Mouse (Mus musculus) MEL (cell line): ENCODE results near the gene Urb2.

Experiments used
- CTCF ChIP-seq, 3 experiments: IDR thresholded peaks in 2 of 3; conservative IDR thresholded peaks in 1 of 3; 2 replicates each; pipeline ENCODE4 v1.5.1; 2011 to 2012; ENCODE audit warnings: low read length in 3 of 3, low read depth in 2 of 3, mild to moderate bottlenecking in 2 of 3, improper control_type of control experiment in 1 of 3, inconsistent platforms in 1 of 3, mixed read lengths in 1 of 3, moderate library complexity in 1 of 3; ENCODE audit not compliant: control insufficient read depth in 1 of 3, insufficient read depth in 1 of 3, poor library complexity in 1 of 3, severe bottlenecking in 1 of 3
- POLR2A ChIP-seq, 2 experiments: IDR thresholded peaks; 2 replicates each; pipeline ENCODE4 v1.6.1; 2011 to 2012; ENCODE audit warnings: low read length in 2 of 2, mild to moderate bottlenecking in 2 of 2, control low read depth in 1 of 2, improper control_type of control experiment in 1 of 2, low read depth in 1 of 2, moderate library complexity in 1 of 2; ENCODE audit not compliant: control insufficient read depth in 1 of 2, insufficient read depth in 1 of 2, poor library complexity in 1 of 2
- SMC3 ChIP-seq: IDR thresholded peaks from 2 replicates; pipeline ENCODE4 v1.6.1; 2011; ENCODE audit warnings: low read depth, low read length, improper control_type of control experiment
- ZMIZ1 ChIP-seq: IDR thresholded peaks from 2 replicates; pipeline ENCODE4 v1.6.1; 2012; ENCODE audit warnings: low read depth, mild to moderate bottlenecking, inconsistent platforms, low read length, improper control_type of control experiment, moderate library complexity

GRCm38 (mm10) chr8:124085668-124086067 is 64.4 kb downstream of the Urb2 start:
- TF ChIP-seq POLR2A (IDR thresholded peaks at IDR 0.05; ENCODE audit: control insufficient read depth in 1 of 2, insufficient read depth in 1 of 2, low read depth in 1 of 2, low read length in 2 of 2, poor library complexity in 1 of 2), result no peak
- TF ChIP-seq CTCF (IDR thresholded peaks at IDR 0.05 in 2 of 3, conservative IDR thresholded peaks at IDR 0.05 in 1 of 3; ENCODE audit: control insufficient read depth in 1 of 3, insufficient read depth in 1 of 3, low read depth in 2 of 3, low read length in 3 of 3, poor library complexity in 1 of 3, severe bottlenecking in 1 of 3), result no peak
- no peak for TF ChIP-seq ZMIZ1
- TF ChIP-seq SMC3, result no peak
